Mouse (Mus musculus) midbrain, embryonic 15.5 days (tissue): Measurements from ENCODE around the gene Hoxa5. TPM values are rescaled to one million over a fixed set of nuclear protein-coding genes. Genes with fewer than 3 reads are reported as not detected.

Source experiments
- ATAC-seq: fragments of 200-750 bp; cut with Nextera tagmentation; replicated peaks from 2 replicates; pipeline ENCODE4 v1.8.0; 2017; ENCODE audit warnings: moderate TSS enrichment
- H3K27ac ChIP-seq: fragments of 300-500 bp; sonication (generic); 2 replicates; pipeline ENCODE4 v1.5.1; 2015; ENCODE audit warnings: mild to moderate bottlenecking, inconsistent platforms
- H3K27me3 ChIP-seq: fragments of 300-500 bp; sonication (generic); replicated peaks from 2 replicates; pipeline ENCODE4 v1.6.1; 2015; ENCODE audit warnings: inconsistent platforms
- H3K36me3 ChIP-seq: fragments of 300-500 bp; sonication (generic); replicated peaks from 2 replicates; pipeline ENCODE4 v1.6.1; 2015; ENCODE audit warnings: inconsistent platforms
- H3K4me1 ChIP-seq: fragments of 300-500 bp; sonication (generic); 2 replicates; pipeline ENCODE4 v1.6.1; 2015; ENCODE audit warnings: inconsistent platforms
- H3K4me2 ChIP-seq: fragments of 300-500 bp; sonication (generic); 2 replicates; pipeline ENCODE4 v1.6.1; 2015; ENCODE audit warnings: inconsistent platforms, mild to moderate bottlenecking, moderate library complexity
- H3K4me3 ChIP-seq: fragments of 300-500 bp; sonication (generic); 2 replicates; pipeline ENCODE4 v1.5.1; 2015; ENCODE audit warnings: mild to moderate bottlenecking, inconsistent platforms
- H3K9ac ChIP-seq: fragments of 300-500 bp; sonication (generic); 2 replicates; pipeline ENCODE4 v1.6.1; 2015; ENCODE audit warnings: mild to moderate bottlenecking, inconsistent platforms
- H3K9me3 ChIP-seq: fragments of 300-500 bp; sonication (generic); 2 replicates; pipeline ENCODE4 v1.6.1; 2016; ENCODE audit warnings: inconsistent platforms
- WGBS: fragments of 180-500 bp; shearing (Covaris S2); methylation state at CpG from one replicate; pipeline ENCODE4 v1.1.7; 2015; ENCODE audit warnings: mixed read lengths; 5-methylcytosine and 5-hydroxymethylcytosine counted together
- polyA plus RNA-seq: library from polyadenylated mRNA; unstranded; fragments of >200 nt; fragmentation: Nextera tagmentation; extraction: Ambion mirVana; gene quantifications from 2 replicates; pipeline ENCODE4 v1.2.1, GENCODE M21; 2015

Gene Hoxa5
- polyA plus RNA-seq, 1 experiment from 2014 or later, result not detected

- 10% methylated on average over 10 of the region's 10 CpGs for WGBS
- H3K27ac ChIP-seq, result no peak overlapping the region
- H3K36me3 ChIP-seq, result no peaks in the 10 kb centered on the region
- ATAC-seq, result no peak
- H3K9ac ChIP-seq, result no peak overlapping the region
- no peak overlapping the region for H3K4me3 ChIP-seq
- H3K27me3 ChIP-seq, result peaks cover 98% of the 10 kb centered on the region
- 0 out of 2 replicates have a peak, but pooled peaks cover 2% of the 10 kb centered on the region for H3K4me1 ChIP-seq
- no peak overlapping the region for H3K4me2 ChIP-seq
- H3K9me3 ChIP-seq, result no peaks in the 10 kb centered on the region
Measured at GRCm38 (mm10) chr6:52237346-52238154, 33.2 kb upstream of the Hoxa5 start.

GRCm38 (mm10) chr6:52236806-52237205 is 32.4 kb upstream of the Hoxa5 start:
- H3K27ac ChIP-seq, result no peak overlapping the region
- no peak for ATAC-seq
- peaks cover 98% of the 10 kb centered on the region for H3K27me3 ChIP-seq
- H3K9me3 ChIP-seq, result no peaks in the 10 kb centered on the region
- WGBS, result 1% methylated on average over 3 of the region's 3 CpGs
- H3K9ac ChIP-seq, result no peak overlapping the region
- H3K4me2 ChIP-seq, result no peak overlapping the region
- H3K36me3 ChIP-seq, result no peaks in the 10 kb centered on the region
- 0 out of 2 replicates have a peak, but pooled peaks cover 2% of the 10 kb centered on the region for H3K4me1 ChIP-seq
- H3K4me3 ChIP-seq, result no peak overlapping the region

GRCm38 (mm10) chr6:52235866-52236265 is 31.5 kb upstream of the Hoxa5 start:
- no peak overlapping the region for H3K4me3 ChIP-seq
- H3K36me3 ChIP-seq, result no peaks in the 10 kb centered on the region
- 18% methylated on average over 6 of the region's 6 CpGs for WGBS
- no peak overlapping the region for H3K9ac ChIP-seq
- 0 out of 2 replicates have a peak, but pooled peaks cover 2% of the 10 kb centered on the region for H3K4me1 ChIP-seq
- H3K4me2 ChIP-seq, result no peak overlapping the region
- ATAC-seq, result no peak
- H3K27me3 ChIP-seq, result peaks cover 94% of the 10 kb centered on the region
- H3K9me3 ChIP-seq, result no peaks in the 10 kb centered on the region
- no peak overlapping the region for H3K27ac ChIP-seq

GRCm38 (mm10) chr6:52235267-52235666 is 30.9 kb upstream of the Hoxa5 start:
- 0 out of 2 replicates have a peak, but pooled peaks cover 2% of the 10 kb centered on the region for H3K4me1 ChIP-seq
- peaks cover 94% of the 10 kb centered on the region for H3K27me3 ChIP-seq
- no peaks in the 10 kb centered on the region for H3K9me3 ChIP-seq
- H3K4me3 ChIP-seq, result no peak overlapping the region
- no peak overlapping the region for H3K4me2 ChIP-seq
- no peak for ATAC-seq
- H3K27ac ChIP-seq, result no peak overlapping the region
- no peak overlapping the region for H3K9ac ChIP-seq
- 29% methylated on average over 9 of the region's 9 CpGs for WGBS
- H3K36me3 ChIP-seq, result no peaks in the 10 kb centered on the region

- Histone ChIP-seq H3K4me2 (no peak overlapping the region), H3K27me3 (peaks cover 94% of the 10 kb centered on the region), H3K36me3 (no peaks in the 10 kb centered on the region), H3K4me3 (no peak overlapping the region), H3K27ac (no peak overlapping the region), H3K9me3 (no peaks in the 10 kb centered on the region), H3K4me1 (no peaks in the 10 kb centered on the region), H3K9ac (no peak overlapping the region)
- WGBS, result 2% methylated on average over 62 of the region's 68 CpGs
- no peak for ATAC-seq
Measured at GRCm38 (mm10) chr6:52234428-52235140, 30.2 kb upstream of the Hoxa5 start.

- no peaks in the 10 kb centered on the region for H3K4me1 ChIP-seq
- no peak for ATAC-seq
- H3K4me3 ChIP-seq, result no peak overlapping the region
- H3K27me3 ChIP-seq, result peaks cover 96% of the 10 kb centered on the region
- H3K36me3 ChIP-seq, result no peaks in the 10 kb centered on the region
- H3K4me2 ChIP-seq, result no peak overlapping the region
- H3K9ac ChIP-seq, result no peak overlapping the region
- no peak overlapping the region for H3K27ac ChIP-seq
- H3K9me3 ChIP-seq, result no peaks in the 10 kb centered on the region
- under 1% methylated on average over 70 of the region's 70 CpGs for WGBS
Measured at GRCm38 (mm10) chr6:52233546-52234427, 29.4 kb upstream of the Hoxa5 start.

- WGBS, result 2% methylated on average over 23 of the region's 23 CpGs
Measured at GRCm38 (mm10) chr6:52232984-52233545, 28.7 kb upstream of the Hoxa5 start.

GRCm38 (mm10) chr6:52232568-52232965 is 28.2 kb upstream of the Hoxa5 start:
- H3K9ac ChIP-seq, result no peak overlapping the region
- H3K36me3 ChIP-seq, result no peaks in the 10 kb centered on the region
- H3K27ac ChIP-seq, result no peak overlapping the region
- peaks cover 94% of the 10 kb centered on the region for H3K27me3 ChIP-seq
- ATAC-seq, result no peak
- H3K9me3 ChIP-seq, result no peaks in the 10 kb centered on the region
- H3K4me2 ChIP-seq, result no peak overlapping the region
- H3K4me1 ChIP-seq, result no peaks in the 10 kb centered on the region
- WGBS, result under 1% methylated on average over 18 of the region's 18 CpGs
- H3K4me3 ChIP-seq, result no peak overlapping the region

More at GRCm38 (mm10) chr6:52232984-52233545, 28.7 kb upstream of the Hoxa5 start:
- H3K4me2 ChIP-seq, result no peak overlapping the region
- no peak for ATAC-seq
- no peaks in the 10 kb centered on the region for H3K9me3 ChIP-seq
- no peaks in the 10 kb centered on the region for H3K36me3 ChIP-seq
- H3K27ac ChIP-seq, result no peak overlapping the region
- H3K4me3 ChIP-seq, result no peak overlapping the region
- no peak overlapping the region for H3K9ac ChIP-seq
- H3K4me1 ChIP-seq, result no peaks in the 10 kb centered on the region
- H3K27me3 ChIP-seq, result peaks cover 94% of the 10 kb centered on the region

- no peak overlapping the region for H3K27ac ChIP-seq
- no peaks in the 10 kb centered on the region for H3K36me3 ChIP-seq
- peaks cover 94% of the 10 kb centered on the region for H3K27me3 ChIP-seq
- H3K4me3 ChIP-seq, result no peak overlapping the region
- no peak for ATAC-seq
- no peak overlapping the region for H3K9ac ChIP-seq
- WGBS, result 1% methylated on average over 18 of the region's 18 CpGs
- no peak overlapping the region for H3K4me2 ChIP-seq
- H3K9me3 ChIP-seq, result no peaks in the 10 kb centered on the region
- H3K4me1 ChIP-seq, result no peaks in the 10 kb centered on the region
Measured at GRCm38 (mm10) chr6:52231885-52232567, 27.6 kb upstream of the Hoxa5 start.

- Histone ChIP-seq H3K4me1 (no peaks in the 10 kb centered on the region), H3K4me2 (no peak within 1 kb of the TSS), H3K27me3 (peaks cover 93% of the 10 kb centered on the region), H3K9me3 (no peaks in the 10 kb centered on the region), H3K27ac (no peak within 1 kb of the TSS), H3K36me3 (no peaks in the 10 kb centered on the region), H3K4me3 (no peak within 1 kb of the TSS), H3K9ac (no peak within 1 kb of the TSS)
- 1% methylated on average over 34 of the region's 36 CpGs for WGBS
- no peak for ATAC-seq
Measured at GRCm38 (mm10) chr6:52230516-52231165, 26.3 kb upstream of the Hoxa5 start, which contains the start of gene Hoxa9. Gene Hoxa9, minus strand, starts transcription at chr6:52231089.
